Mouse (Mus musculus) brain, embryonic 14.5 days (tissue): Measurements from ENCODE around the gene Schip1.

Experiments used
- CTCF ChIP-seq: fragments of 200-500 bp; IDR thresholded peaks from 2 replicates; pipeline ENCODE4 v1.5.1; 2012; ENCODE audit warnings: inconsistent platforms, mild to moderate bottlenecking, moderate library complexity, borderline replicate concordance; ENCODE audit not compliant: insufficient read depth, insufficient read length; ENCODE audit errors: extremely low read depth
- POLR2A ChIP-seq: fragments of 200-500 bp; IDR thresholded peaks from 2 replicates; pipeline ENCODE4 v1.6.1; 2012; ENCODE audit warnings: mild to moderate bottlenecking, inconsistent platforms, borderline replicate concordance; ENCODE audit not compliant: poor library complexity, insufficient read depth, insufficient read length, severe bottlenecking; ENCODE audit errors: extremely low read depth

GRCm38 (mm10) chr3:68573226-68573624 is 508.6 kb downstream of the Schip1 start:
- no peak for TF ChIP-seq POLR2A
- TF ChIP-seq CTCF = no peak
